Mouse (Mus musculus) heart, embryonic 14.5 days (tissue): Measurements from ENCODE around the gene Tm4sf5. TPM values are rescaled to one million over a fixed set of nuclear protein-coding genes. Genes with fewer than 3 reads are reported as not detected.

Experiments
- ATAC-seq: fragments of 200-750 bp; cut with Nextera tagmentation; 2 replicates; pipeline ENCODE4 v1.8.0; 2017; ENCODE audit warnings: low read depth, moderate TSS enrichment; ENCODE audit not compliant: insufficient number of reproducible peaks, insufficient read depth, low FRiP score
- H3K27ac ChIP-seq, 2 experiments: fragments of 200-500 bp in 1 of 2; fragments of 300-500 bp in 1 of 2; sonication (generic) in 1 of 2; replicated peaks in 1 of 2; 2 replicates each; pipeline ENCODE4 v1.5.1; 2012 to 2014; ENCODE audit warnings: low read depth in 2 of 2, low read length in 2 of 2, control low read depth in 1 of 2, mild to moderate bottlenecking in 1 of 2, mixed read lengths in 1 of 2; ENCODE audit not compliant: control insufficient read depth in 1 of 2, insufficient read depth in 1 of 2
- H3K27me3 ChIP-seq: fragments of 300-500 bp; sonication (generic); 2 replicates; pipeline ENCODE4 v1.6.1; 2014; ENCODE audit warnings: mild to moderate bottlenecking, low read length, control low read depth; ENCODE audit not compliant: control insufficient read depth, insufficient read depth
- H3K36me3 ChIP-seq: fragments of 300-500 bp; sonication (generic); 2 replicates; pipeline ENCODE4 v1.6.1; 2014; ENCODE audit warnings: mild to moderate bottlenecking, control low read depth, low read length, mixed read lengths; ENCODE audit not compliant: control insufficient read depth, insufficient read depth
- H3K4me1 ChIP-seq, 2 experiments: fragments of 200-500 bp in 1 of 2; fragments of 300-500 bp in 1 of 2; sonication (generic) in 1 of 2; 2 replicates each; pipeline ENCODE4 v1.6.1; 2012 to 2014; ENCODE audit warnings: low read length in 2 of 2, control low read depth in 1 of 2, mixed read lengths in 1 of 2; ENCODE audit not compliant: control insufficient read depth in 2 of 2, insufficient read depth in 2 of 2
- H3K4me2 ChIP-seq: fragments of 300-500 bp; sonication (generic); 2 replicates; pipeline ENCODE4 v1.6.1; 2014; ENCODE audit warnings: mild to moderate bottlenecking, low read length
- H3K4me3 ChIP-seq, 2 experiments: fragments of 200-500 bp in 1 of 2; fragments of 300-500 bp in 1 of 2; sonication (generic) in 1 of 2; 2 replicates each; pipeline ENCODE4 v1.5.1; 2012 to 2014; ENCODE audit warnings: low read length in 2 of 2, mild to moderate bottlenecking in 2 of 2, control low read depth in 1 of 2, low read depth in 1 of 2, moderate library complexity in 1 of 2; ENCODE audit not compliant: control insufficient read depth in 1 of 2, insufficient read depth in 1 of 2
- H3K9ac ChIP-seq: fragments of 300-500 bp; sonication (generic); 2 replicates; pipeline ENCODE4 v1.6.1; 2014; ENCODE audit warnings: mild to moderate bottlenecking, low read length
- H3K9me3 ChIP-seq: fragments of 300-500 bp; sonication (generic); 2 replicates; pipeline ENCODE4 v1.6.1; 2016; ENCODE audit warnings: low read length, control low read depth; ENCODE audit not compliant: control insufficient read depth
- WGBS: fragments of 180-500 bp; shearing (Covaris S2); extraction: QIAGEN DNeasy Blood & Tissue Kit; methylation state at CpG from one replicate; pipeline ENCODE4 v1.1.7; 2014; 5-methylcytosine and 5-hydroxymethylcytosine counted together
- polyA plus RNA-seq: library from polyadenylated mRNA; unstranded; fragments of >200 nt; fragmentation: Nextera tagmentation; extraction: Ambion mirVana; gene quantifications from 2 replicates; pipeline ENCODE4 v1.2.1, GENCODE M21; 2014

Gene Tm4sf5
- polyA plus RNA-seq, 1 experiment from 2014 or later, result 10.5 TPM

GRCm38 (mm10) chr11:70499566-70500475, 5.2 kb upstream of the Tm4sf5 start:
- no peaks in the 10 kb centered on the region for H3K27me3 ChIP-seq
- H3K4me3 ChIP-seq, result no peak overlapping the region
- H3K9ac ChIP-seq, result no peak overlapping the region
- 66% methylated on average over 14 of the region's 14 CpGs for WGBS
- H3K4me1 ChIP-seq, result no peaks in the 10 kb centered on the region
- H3K4me2 ChIP-seq, result no peak overlapping the region
- H3K9me3 ChIP-seq, result no peaks in the 10 kb centered on the region
- no peak for ATAC-seq
- no peak overlapping the region for H3K27ac ChIP-seq
- H3K36me3 ChIP-seq, result no peaks in the 10 kb centered on the region

GRCm38 (mm10) chr11:70500476-70500812, 4.6 kb upstream of the Tm4sf5 start:
- no peak overlapping the region for H3K4me2 ChIP-seq
- H3K4me3 ChIP-seq, result no peak overlapping the region
- H3K4me1 ChIP-seq, result no peaks in the 10 kb centered on the region
- no peaks in the 10 kb centered on the region for H3K36me3 ChIP-seq
- WGBS, result 88% methylated on average over 1 of the region's 1 CpGs
- H3K27ac ChIP-seq, result no peak overlapping the region
- ATAC-seq, result no peak
- no peaks in the 10 kb centered on the region for H3K27me3 ChIP-seq
- no peaks in the 10 kb centered on the region for H3K9me3 ChIP-seq
- H3K9ac ChIP-seq, result no peak overlapping the region

GRCm38 (mm10) chr11:70502018-70502417, 3.0 kb upstream of the Tm4sf5 start:
- Histone ChIP-seq H3K9me3 (no peaks in the 10 kb centered on the region), H3K4me3 (no peak overlapping the region), H3K27ac (no peak overlapping the region), H3K36me3 (no peaks in the 10 kb centered on the region), H3K27me3 (no peaks in the 10 kb centered on the region), H3K9ac (no peak overlapping the region), H3K4me2 (no peak overlapping the region), H3K4me1 (no peaks in the 10 kb centered on the region)
- ATAC-seq, result no peak
- 57% methylated on average over 3 of the region's 3 CpGs for WGBS

GRCm38 (mm10) chr11:70506385-70506784, 1.3 kb downstream of the Tm4sf5 start:
- peaks cover 10% of the 10 kb centered on the region; the same call in 1 of the 2 replicates for H3K27me3 ChIP-seq
- H3K27ac ChIP-seq, result no peak overlapping the region
- no peak overlapping the region for H3K9ac ChIP-seq
- H3K9me3 ChIP-seq, result no peaks in the 10 kb centered on the region
- H3K36me3 ChIP-seq, result no peaks in the 10 kb centered on the region
- WGBS, result 19% methylated on average over 4 of the region's 4 CpGs
- no peak overlapping the region for H3K4me3 ChIP-seq
- 0 out of 4 replicates have a peak, but pooled peaks cover 3 to 4% of the 10 kb centered on the region in 2 experiments for H3K4me1 ChIP-seq
- H3K4me2 ChIP-seq, result peak overlapping the region; percentile 26; the same call in 1 of the 2 replicates
- no peak for ATAC-seq

- H3K4me3 ChIP-seq, result no peak overlapping the region
- H3K9ac ChIP-seq, result no peak overlapping the region
- H3K9me3 ChIP-seq, result no peaks in the 10 kb centered on the region
- H3K27ac ChIP-seq, result no peak overlapping the region
- 0 out of 4 replicates have a peak, but pooled peaks cover 3 to 4% of the 10 kb centered on the region in 2 experiments for H3K4me1 ChIP-seq
- 66% methylated on average over 7 of the region's 7 CpGs for WGBS
- no peak for ATAC-seq
- H3K27me3 ChIP-seq, result peaks cover 10% of the 10 kb centered on the region; the same call in 1 of the 2 replicates
- H3K36me3 ChIP-seq, result no peaks in the 10 kb centered on the region
- no peak overlapping the region for H3K4me2 ChIP-seq
These were observed 2.0 kb downstream of the Tm4sf5 start for GRCm38 (mm10) chr11:70506962-70507515.

- Histone ChIP-seq H3K36me3 (no peaks in the 10 kb centered on the region), H3K4me3 (no peak overlapping the region), H3K9me3 (no peaks in the 10 kb centered on the region), H3K4me1 (0 out of 4 replicates have a peak, but pooled peaks cover 3 to 4% of the 10 kb centered on the region in 2 experiments), H3K27me3 (peaks cover 10% of the 10 kb centered on the region; the same call in 1 of the 2 replicates), H3K4me2 (no peak overlapping the region), H3K27ac (no peak overlapping the region), H3K9ac (no peak overlapping the region; the same call in 1 of the 2 replicates)
- 8% methylated on average over 19 of the region's 19 CpGs for WGBS
- no peak for ATAC-seq
These were observed 4.9 kb downstream of the Tm4sf5 start for GRCm38 (mm10) chr11:70509753-70510564.

GRCm38 (mm10) chr11:70511242-70511641, 6.2 kb downstream of the Tm4sf5 start:
- Histone ChIP-seq H3K4me2 (no peak overlapping the region), H3K36me3 (no peaks in the 10 kb centered on the region), H3K4me3 (no peak overlapping the region), H3K9ac (no peak overlapping the region), H3K4me1 (0 out of 4 replicates have a peak, but pooled peaks cover 3 to 4% of the 10 kb centered on the region in 2 experiments), H3K27me3 (peaks cover 10% of the 10 kb centered on the region; the same call in 1 of the 2 replicates), H3K9me3 (no peaks in the 10 kb centered on the region), H3K27ac (no peak overlapping the region)
- no peak for ATAC-seq
- 65% methylated on average over 2 of the region's 2 CpGs for WGBS
